Mouse (Mus musculus) neural tube, embryonic 12.5 days (tissue): ENCODE data around the gene Cnot10. TPM values are rescaled to one million over a fixed set of nuclear protein-coding genes. Genes with fewer than 3 reads are reported as not detected.

Source experiments
- ATAC-seq: fragments of 200-750 bp; cut with Nextera tagmentation; 2 replicates; pipeline ENCODE4 v1.8.0; 2017; ENCODE audit warnings: low read depth, mild to moderate bottlenecking, moderate TSS enrichment, moderate library complexity; ENCODE audit not compliant: low FRiP score
- H3K27ac ChIP-seq: fragments of 300-500 bp; sonication (generic); 2 replicates; pipeline ENCODE4 v1.5.1; 2016
- H3K27me3 ChIP-seq: fragments of 300-500 bp; sonication (generic); replicated peaks from 2 replicates; pipeline ENCODE4 v1.6.1; 2016; ENCODE audit warnings: mild to moderate bottlenecking
- H3K36me3 ChIP-seq: fragments of 300-500 bp; sonication (generic); 2 replicates; pipeline ENCODE4 v1.6.1; 2016; ENCODE audit warnings: mild to moderate bottlenecking
- H3K4me1 ChIP-seq: fragments of 300-500 bp; sonication (generic); 2 replicates; pipeline ENCODE4 v1.6.1; 2016
- H3K4me2 ChIP-seq: fragments of 300-500 bp; sonication (generic); replicated peaks from 2 replicates; pipeline ENCODE4 v1.6.1; 2016; ENCODE audit warnings: mild to moderate bottlenecking
- H3K4me3 ChIP-seq: fragments of 300-500 bp; sonication (generic); 2 replicates; pipeline ENCODE4 v1.5.1; 2016
- H3K9ac ChIP-seq: fragments of 300-500 bp; sonication (generic); 2 replicates; pipeline ENCODE4 v1.6.1; 2016; ENCODE audit warnings: mild to moderate bottlenecking
- H3K9me3 ChIP-seq: fragments of 300-500 bp; sonication (generic); 2 replicates; pipeline ENCODE4 v1.6.1; 2016; ENCODE audit warnings: mild to moderate bottlenecking
- WGBS: fragments of 180-500 bp; shearing (Covaris S2); methylation state at CpG from one replicate; pipeline ENCODE4 v1.1.7; 2016; 5-methylcytosine and 5-hydroxymethylcytosine counted together
- polyA plus RNA-seq: library from polyadenylated mRNA; unstranded; fragments of >200 nt; fragmentation: Nextera tagmentation; extraction: Ambion mirVana; gene quantifications from 2 replicates; pipeline ENCODE4 v1.2.1, GENCODE M21; 2016

Cnot10 gene
- polyA plus RNA-seq, 1 experiment from 2014 or later: 64.3 TPM

GRCm38 (mm10) chr9:114550033-114550432 lies 90.0 kb downstream of the Cnot10 start:
- no peak overlapping the region for H3K9ac ChIP-seq
- H3K27ac ChIP-seq: no peak overlapping the region
- no peaks in the 10 kb centered on the region for H3K27me3 ChIP-seq
- no peak overlapping the region for H3K4me3 ChIP-seq
- no peaks in the 10 kb centered on the region for H3K36me3 ChIP-seq
- ATAC-seq: no peak
- WGBS: 16% methylated on average over 6 of the region's 6 CpGs
- no peak overlapping the region for H3K4me2 ChIP-seq
- peaks cover 40% of the 10 kb centered on the region for H3K4me1 ChIP-seq
- H3K9me3 ChIP-seq: no peaks in the 10 kb centered on the region

GRCm38 (mm10) chr9:114549117-114549516 lies 90.9 kb downstream of the Cnot10 start:
- H3K27me3 ChIP-seq: no peaks in the 10 kb centered on the region
- WGBS: 8% methylated on average over 5 of the region's 5 CpGs
- H3K27ac ChIP-seq: no peak overlapping the region
- H3K9ac ChIP-seq: no peak overlapping the region
- no peaks in the 10 kb centered on the region for H3K36me3 ChIP-seq
- no peaks in the 10 kb centered on the region for H3K9me3 ChIP-seq
- ATAC-seq: no peak
- H3K4me1 ChIP-seq: peaks cover 40% of the 10 kb centered on the region
- H3K4me2 ChIP-seq: no peak overlapping the region
- H3K4me3 ChIP-seq: no peak overlapping the region

DNA sequence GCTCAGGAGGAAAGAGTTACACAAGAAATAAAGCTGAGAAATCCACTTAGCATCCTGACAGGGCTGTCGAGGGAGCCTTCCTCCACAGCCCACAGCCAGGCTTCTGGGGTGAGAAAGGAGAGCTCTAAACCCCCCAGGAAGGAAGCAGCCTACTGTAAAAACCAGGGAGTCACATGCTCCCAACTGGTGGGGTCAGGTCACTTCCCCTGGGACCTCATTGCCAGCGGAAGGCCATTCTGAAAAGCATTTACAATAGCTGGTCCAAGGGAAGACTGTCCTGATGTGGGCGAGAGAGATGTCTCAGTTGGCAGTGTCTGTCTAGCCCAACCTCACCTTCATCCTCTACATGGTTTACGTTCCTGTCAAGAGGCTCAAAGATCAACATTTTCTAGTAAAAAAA lies 91.5 kb downstream of the Cnot10 start:
- no peak for ATAC-seq
- H3K9me3 ChIP-seq: no peaks in the 10 kb centered on the region
- H3K9ac ChIP-seq: no peak overlapping the region
- no peak overlapping the region for H3K27ac ChIP-seq
- H3K36me3 ChIP-seq: no peaks in the 10 kb centered on the region
- peaks cover 42% of the 10 kb centered on the region for H3K4me1 ChIP-seq
- H3K4me3 ChIP-seq: no peak overlapping the region
- 15% methylated on average over 4 of the region's 4 CpGs for WGBS
- H3K27me3 ChIP-seq: no peaks in the 10 kb centered on the region
- no peak overlapping the region for H3K4me2 ChIP-seq

GRCm38 (mm10) chr9:114547643-114548077 lies 92.3 kb downstream of the Cnot10 start:
- Histone ChIP-seq H3K4me2 (no peak overlapping the region), H3K27ac (no peak overlapping the region)
- ATAC-seq: no peak

GRCm38 (mm10) chr9:114546765-114547164 lies 93.2 kb downstream of the Cnot10 start:
- Histone ChIP-seq H3K36me3 (no peaks in the 10 kb centered on the region), H3K27me3 (no peaks in the 10 kb centered on the region)

More at GRCm38 (mm10) chr9:114547643-114548077, 92.3 kb downstream of the Cnot10 start:
- no peaks in the 10 kb centered on the region for H3K36me3 ChIP-seq
- no peak overlapping the region for H3K9ac ChIP-seq
- H3K4me3 ChIP-seq: no peak overlapping the region
- WGBS: 23% methylated on average over 6 of the region's 6 CpGs
- peaks cover 42% of the 10 kb centered on the region for H3K4me1 ChIP-seq
- H3K9me3 ChIP-seq: no peaks in the 10 kb centered on the region
- H3K27me3 ChIP-seq: no peaks in the 10 kb centered on the region

DNA sequence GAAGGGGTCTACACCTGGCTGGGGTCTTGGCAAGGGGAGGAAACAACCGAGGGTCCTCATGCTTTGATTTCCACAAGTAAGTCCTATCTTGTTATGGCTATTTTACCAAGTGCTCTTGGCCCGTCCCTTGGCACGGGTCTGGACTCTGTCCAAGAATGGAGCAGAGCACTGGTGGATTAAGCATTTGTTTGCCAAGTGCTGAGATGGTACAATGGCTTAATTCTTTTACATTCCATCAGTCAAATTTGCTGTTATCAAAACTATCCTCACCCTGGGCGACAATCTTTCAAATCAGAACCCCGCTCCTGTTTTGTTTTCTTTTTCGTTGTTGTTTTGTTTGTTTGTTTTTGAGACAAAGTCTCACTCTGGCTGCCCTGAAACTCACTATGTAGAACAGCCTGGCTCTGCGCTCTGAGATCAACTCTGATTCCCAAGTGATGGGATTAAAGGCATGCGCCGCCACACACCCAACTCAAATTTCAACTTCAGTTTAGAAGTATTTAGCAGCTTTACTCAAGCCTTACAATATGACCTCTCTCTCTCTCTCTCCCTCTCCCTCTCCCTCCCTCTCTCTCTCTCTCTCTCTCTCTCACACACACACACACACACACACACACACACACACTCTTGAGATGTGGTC lies 95.1 kb downstream of the Cnot10 start:
- WGBS: 38% methylated on average over 9 of the region's 9 CpGs
- peaks cover 42% of the 10 kb centered on the region for H3K4me1 ChIP-seq
- peak overlapping the region; percentile 8; the same call in 1 of the 2 replicates for H3K4me2 ChIP-seq
- H3K4me3 ChIP-seq: no peak overlapping the region
- ATAC-seq: no peak
- no peaks in the 10 kb centered on the region for H3K27me3 ChIP-seq
- H3K9me3 ChIP-seq: no peaks in the 10 kb centered on the region
- H3K27ac ChIP-seq: no peak overlapping the region
- no peaks in the 10 kb centered on the region for H3K36me3 ChIP-seq
- no peak overlapping the region for H3K9ac ChIP-seq

More at GRCm38 (mm10) chr9:114546765-114547164, 93.2 kb downstream of the Cnot10 start:
- no peak for ATAC-seq
- Histone ChIP-seq H3K27ac (no peak overlapping the region), H3K4me2 (no peak overlapping the region), H3K9ac (no peak overlapping the region), H3K9me3 (no peaks in the 10 kb centered on the region), H3K4me1 (peaks cover 42% of the 10 kb centered on the region), H3K4me3 (no peak overlapping the region)
- 52% methylated on average over 12 of the region's 12 CpGs for WGBS

DNA sequence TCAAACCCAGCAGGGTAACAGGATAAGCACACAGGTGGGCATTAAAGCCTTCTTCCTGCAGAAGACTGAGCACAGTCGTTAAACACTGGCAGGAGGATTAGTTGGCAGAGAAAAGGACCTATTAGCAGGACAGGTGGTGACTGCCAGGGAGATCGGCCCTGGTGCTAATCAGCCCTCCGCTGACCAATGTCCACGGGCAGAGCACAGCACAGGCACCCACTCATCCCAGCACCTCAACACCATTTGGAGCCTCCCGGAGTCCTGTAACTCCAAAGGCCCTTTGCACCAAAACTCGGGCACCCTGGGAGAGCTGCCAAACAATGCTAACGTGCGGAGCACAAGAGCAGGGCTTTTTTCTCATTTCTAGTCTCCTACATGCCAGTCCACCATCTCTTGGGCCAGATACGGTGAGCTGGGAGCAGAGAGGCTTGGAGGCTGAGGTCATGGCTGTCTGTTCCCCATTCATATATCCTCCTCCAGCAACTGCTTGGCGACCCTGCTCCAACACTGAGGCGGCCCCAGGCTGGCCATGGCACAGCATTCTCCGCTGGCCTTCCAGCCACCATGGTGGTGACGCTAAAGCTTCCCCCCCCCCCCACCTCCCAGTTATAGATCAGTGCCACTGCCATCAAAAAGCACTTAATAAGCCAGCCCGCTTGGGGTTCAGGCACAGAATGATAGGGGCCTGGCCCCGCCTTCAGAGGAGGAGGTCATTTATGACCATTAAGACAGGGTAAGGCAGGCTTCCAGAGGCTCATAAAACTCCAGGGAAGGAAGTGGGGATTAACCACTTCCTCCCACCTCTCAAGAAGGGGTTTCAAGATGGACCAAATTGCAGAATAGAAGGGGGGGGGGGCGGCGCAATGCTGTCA lies 95.9 kb downstream of the Cnot10 start:
- Histone ChIP-seq H3K36me3 (no peaks in the 10 kb centered on the region), H3K27me3 (no peaks in the 10 kb centered on the region), H3K4me1 (peaks cover 37% of the 10 kb centered on the region), H3K4me3 (no peak overlapping the region), H3K9ac (no peak overlapping the region), H3K9me3 (no peaks in the 10 kb centered on the region), H3K4me2 (peak overlapping the region; percentile 8; the same call in 1 of the 2 replicates), H3K27ac (no peak overlapping the region)
- no peak for ATAC-seq
- 35% methylated on average over 17 of the region's 17 CpGs for WGBS

- H3K4me2 ChIP-seq: no peak overlapping the region
- no peaks in the 10 kb centered on the region for H3K9me3 ChIP-seq
- ATAC-seq: no peak
- WGBS: 35% methylated on average over 1 of the region's 1 CpGs
- H3K9ac ChIP-seq: no peak overlapping the region
- H3K36me3 ChIP-seq: no peaks in the 10 kb centered on the region
- no peak overlapping the region for H3K27ac ChIP-seq
- peaks cover 27% of the 10 kb centered on the region for H3K4me1 ChIP-seq
- no peaks in the 10 kb centered on the region for H3K27me3 ChIP-seq
- no peak overlapping the region for H3K4me3 ChIP-seq
Observed at GRCm38 (mm10) chr9:114541279-114541741, 98.7 kb downstream of the Cnot10 start.

- peaks cover 14% of the 10 kb centered on the region for H3K4me1 ChIP-seq
- 66% methylated on average over 7 of the region's 7 CpGs for WGBS
Observed at GRCm38 (mm10) chr9:114538996-114539563, 100.9 kb downstream of the Cnot10 start.

DNA sequence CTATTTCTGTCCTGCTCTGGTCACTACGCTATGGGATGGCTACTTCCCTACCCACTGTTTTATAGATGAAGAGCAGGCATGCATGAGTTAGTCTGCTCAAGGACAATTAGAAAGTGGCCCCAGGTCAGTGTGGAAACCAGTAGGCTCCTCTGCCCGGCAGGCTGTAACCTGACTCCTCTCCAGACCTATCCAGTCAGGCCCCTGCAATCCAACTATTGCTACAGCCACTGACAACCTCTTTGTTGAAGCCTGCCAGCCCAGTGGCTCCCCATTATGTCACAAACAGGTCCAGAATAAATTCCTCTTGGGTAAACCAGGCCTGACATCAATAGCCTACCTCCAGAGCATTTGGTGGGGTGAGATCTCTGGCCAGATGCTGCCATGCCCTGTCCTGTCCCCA lies 103.4 kb downstream of the Cnot10 start:
- Histone ChIP-seq H3K36me3 (no peaks in the 10 kb centered on the region), H3K27ac (no peak overlapping the region), H3K9ac (no peak overlapping the region), H3K9me3 (no peaks in the 10 kb centered on the region), H3K4me3 (no peak overlapping the region), H3K27me3 (no peaks in the 10 kb centered on the region), H3K4me2 (peak overlapping the region; percentile 12; the same call in 1 of the 2 replicates), H3K4me1 (peaks cover 14% of the 10 kb centered on the region)
- ATAC-seq: 0 out of 2 replicates have a peak, but pooled peaks have one; percentile 25
- WGBS: 7% methylated on average over 2 of the region's 2 CpGs

More at GRCm38 (mm10) chr9:114538996-114539563, 100.9 kb downstream of the Cnot10 start:
- ATAC-seq: no peak
- no peak overlapping the region for H3K4me3 ChIP-seq
- H3K36me3 ChIP-seq: no peaks in the 10 kb centered on the region
- no peak overlapping the region for H3K9ac ChIP-seq
- H3K27me3 ChIP-seq: no peaks in the 10 kb centered on the region
- no peaks in the 10 kb centered on the region for H3K9me3 ChIP-seq
- no peak overlapping the region for H3K27ac ChIP-seq
- H3K4me2 ChIP-seq: no peak overlapping the region
